Comparison of ENCODE assay signal across 18 mouse cellular contexts in genomic region chr11:55701921-55702320, GRCm38 (mm10).
"Had no signal": no experiment of that assay in that cellular context is flagged by ENCODE, and none has a peak within 500 bp of the region (broad histone marks: within the 10 kb centered on the region; RNA-seq: fewer than 3 reads in every experiment).

No protein-coding gene starts in this region.

- H3K4me1 ChIP-seq: midbrain, embryonic 10.5 days; midbrain, embryonic 12.5 days; neural tube, embryonic 13.5 days; neural tube, embryonic 15.5 days had no signal

- H3K27me3 ChIP-seq: midbrain, embryonic 12.5 days; neural tube, embryonic 13.5 days; neural tube, embryonic 15.5 days had no signal

- DNase-seq: lung, embryonic 14.5 days; lung, postnatal 10 days; lung, postnatal 4 days; midbrain, embryonic 14.5 days; retina, postnatal 1 day; right cerebral cortex, adult 18-20 months; right cerebral cortex, postnatal 25 days; right cerebral cortex, postnatal 4 days; spleen, adult 18-20 months; thymus, adult 18-20 months; thymus, postnatal 14 days; thymus, postnatal 36 days had no signal

- H3K9me3 ChIP-seq: midbrain, embryonic 10.5 days; midbrain, embryonic 12.5 days; neural tube, embryonic 13.5 days; neural tube, embryonic 15.5 days had no signal

- H3K27ac ChIP-seq: midbrain, embryonic 10.5 days; midbrain, embryonic 12.5 days; neural tube, embryonic 13.5 days; neural tube, embryonic 15.5 days had no signal

- H3K36me3 ChIP-seq: midbrain, embryonic 10.5 days; midbrain, embryonic 12.5 days; neural tube, embryonic 13.5 days; neural tube, embryonic 15.5 days had no signal

- H3K4me2 ChIP-seq: lung, embryonic 14.5 days; midbrain, embryonic 12.5 days; neural tube, embryonic 13.5 days; neural tube, embryonic 15.5 days had no signal

- ATAC-seq: midbrain, embryonic 16.5 days had no signal

- H3K4me3 ChIP-seq: midbrain, embryonic 10.5 days; midbrain, embryonic 12.5 days; myocyte; neural tube, embryonic 13.5 days; neural tube, embryonic 15.5 days had no signal

- H3K9ac ChIP-seq: lung, embryonic 14.5 days; midbrain, embryonic 12.5 days; neural tube, embryonic 13.5 days; neural tube, embryonic 15.5 days had no signal
